Mouse (Mus musculus) T-helper 1 cell (primary cell): Measurements from ENCODE around the gene Chn2.

Source experiments
- in situ Hi-C: fragments of 300-600 bp; cut with MboI, MseI; formaldehyde crosslinking; loops from one replicate; pipeline ENCODE4 v1.15.1; 2025; ENCODE audit warnings: high pct_unique_total_duplicates

Chn2 gene

DNA sequence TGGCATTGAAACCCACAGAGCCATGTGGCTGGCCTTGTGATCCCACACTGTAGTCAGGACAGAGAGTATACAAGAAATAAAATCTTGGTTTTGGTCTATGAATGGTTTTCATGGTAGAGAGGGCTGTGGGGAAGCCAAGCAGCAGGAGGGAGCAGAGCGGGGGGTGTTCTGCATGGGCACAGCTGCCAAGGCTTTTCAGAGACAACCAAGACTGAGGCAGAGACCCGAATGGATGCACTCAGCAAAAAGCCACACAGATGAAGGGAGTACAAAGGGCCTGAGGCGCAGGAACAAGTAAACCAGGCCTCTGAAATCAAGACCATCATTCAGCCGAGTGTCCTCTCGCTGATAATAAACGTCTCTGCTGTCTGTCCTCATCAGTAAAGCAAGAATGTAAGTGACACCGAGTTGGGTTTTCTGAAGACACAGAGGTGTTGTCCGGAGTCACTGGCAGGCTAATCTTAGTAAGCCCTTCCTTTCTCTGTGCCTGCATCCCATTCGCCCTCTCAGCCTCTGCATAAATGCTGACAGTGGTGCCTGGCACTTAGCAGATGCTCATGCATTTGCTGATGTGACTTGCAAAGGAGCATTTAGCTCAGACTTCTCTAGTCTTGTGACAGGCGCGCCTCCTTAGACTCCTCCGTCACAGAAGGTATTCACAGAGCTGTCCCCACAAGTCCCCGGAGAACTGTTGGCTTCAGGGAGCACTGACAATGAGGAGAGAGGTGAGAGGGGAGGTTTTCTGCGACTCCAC, 144.6 kb downstream of the Chn2 start:
- in situ Hi-C loops: no loop called here

DNA sequence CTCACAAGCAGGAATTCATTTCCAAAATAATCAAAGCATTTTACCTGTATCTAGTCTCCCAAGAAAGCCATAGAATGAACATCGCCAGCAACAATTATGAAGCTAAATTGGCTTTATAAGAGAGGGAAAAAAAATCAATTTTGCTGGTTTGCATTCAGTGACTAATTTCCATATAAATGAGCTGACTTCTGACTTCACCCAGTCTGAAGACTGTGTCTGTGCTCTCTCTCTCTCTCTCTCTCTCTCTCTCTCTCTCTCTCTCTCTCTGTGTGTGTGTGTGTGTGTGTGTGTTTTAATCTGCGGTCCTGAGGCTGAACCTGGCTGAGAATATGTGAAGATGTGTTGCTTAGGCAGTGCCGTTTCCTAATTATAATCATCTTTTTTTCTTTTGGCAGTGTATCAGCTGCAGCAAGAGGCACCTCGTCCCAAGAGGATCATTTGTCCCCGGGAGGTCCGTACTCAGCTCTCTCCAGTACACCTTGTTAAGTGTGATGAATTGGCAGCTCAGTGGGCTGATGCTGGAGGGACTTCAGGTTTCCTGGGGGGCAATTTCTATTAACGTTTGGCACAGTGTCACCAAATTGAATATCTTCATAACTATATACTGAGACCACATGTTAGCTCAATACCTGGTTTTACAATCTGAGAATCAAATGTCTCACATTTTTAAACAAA, 154.4 kb downstream of the Chn2 start:
- in situ Hi-C loops: no loop called here

DNA sequence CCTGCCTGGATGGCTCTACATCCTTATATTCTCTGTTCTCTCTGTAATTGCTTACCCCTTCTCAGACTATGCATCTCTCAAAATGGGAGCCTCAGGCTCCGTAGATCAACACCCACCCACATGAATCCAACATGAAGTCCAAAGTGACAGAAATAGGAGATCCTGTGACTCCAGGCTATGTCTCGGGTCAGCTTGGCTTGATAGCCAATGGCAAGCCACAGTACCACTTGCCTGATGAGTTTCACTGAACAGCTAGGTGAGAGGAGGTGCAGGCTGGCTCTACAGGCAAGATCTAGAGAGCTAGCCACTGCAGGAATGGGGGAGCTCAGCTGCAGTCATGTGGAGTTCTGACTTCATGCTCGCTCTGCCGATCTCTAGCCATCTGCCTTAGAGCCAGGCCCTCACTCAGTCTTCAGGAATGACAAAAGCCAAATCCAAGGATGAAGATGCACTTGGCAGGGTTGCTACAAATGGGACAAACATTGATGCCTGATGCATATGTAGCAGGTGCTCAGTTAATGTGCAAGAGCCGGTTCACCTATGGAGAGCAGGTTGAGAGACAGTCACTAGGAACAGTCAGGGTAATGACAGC, 158.6 kb downstream of the Chn2 start:
- in situ Hi-C loops: no loop called here

DNA sequence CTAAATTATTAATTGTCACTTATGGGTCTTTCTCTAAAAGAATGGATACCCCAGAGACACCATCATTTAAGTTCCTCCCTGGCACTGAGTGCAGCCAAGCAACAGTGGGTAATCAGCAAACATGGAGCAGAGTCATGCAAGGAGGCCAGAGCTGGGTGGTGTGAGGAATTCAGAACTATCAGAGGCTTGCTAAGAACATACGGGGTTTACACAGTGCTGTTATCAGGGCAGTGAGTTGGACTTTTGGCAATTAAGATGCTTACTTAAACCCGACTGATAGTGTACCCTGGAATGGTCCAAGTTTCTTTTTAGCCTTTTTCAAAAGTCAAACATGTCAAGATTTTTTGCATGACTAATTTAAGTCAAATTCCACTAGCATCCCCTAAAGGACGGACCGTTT, 160.2 kb downstream of the Chn2 start:
- in situ Hi-C loops: no loop called here

DNA sequence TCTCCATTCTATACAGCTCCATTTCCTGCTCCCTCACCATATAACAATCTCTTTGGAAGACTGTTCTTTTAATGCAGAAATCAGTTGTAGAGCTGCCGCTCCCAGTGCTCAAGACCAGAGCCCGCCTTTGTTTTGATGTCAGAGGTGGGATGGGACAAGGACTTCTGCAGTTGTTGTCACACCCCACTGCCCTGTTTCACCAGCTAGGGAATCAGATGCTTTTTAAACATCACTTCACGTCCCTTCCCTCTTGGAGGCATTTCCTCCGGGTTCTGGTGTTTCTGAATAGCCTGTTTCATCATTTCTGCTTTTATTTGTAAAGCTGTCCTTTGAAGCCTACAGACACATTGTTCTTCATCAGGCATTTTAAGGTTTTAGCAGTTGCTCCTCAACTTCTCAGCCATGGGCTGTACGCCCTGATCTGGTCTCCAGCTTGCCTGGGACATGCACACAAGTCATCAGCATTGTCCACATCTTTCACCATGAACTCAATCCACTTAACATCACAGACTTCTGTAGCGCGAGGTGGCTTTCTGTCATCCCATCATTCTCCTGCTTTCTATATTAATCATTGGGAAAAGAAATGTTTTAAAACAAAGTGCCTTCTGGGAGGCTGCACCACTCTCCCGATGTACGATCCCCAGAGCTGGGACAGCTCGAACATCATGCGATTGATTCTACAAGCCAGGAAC, 160.8 kb downstream of the Chn2 start:
- in situ Hi-C loops: no loop called here

DNA sequence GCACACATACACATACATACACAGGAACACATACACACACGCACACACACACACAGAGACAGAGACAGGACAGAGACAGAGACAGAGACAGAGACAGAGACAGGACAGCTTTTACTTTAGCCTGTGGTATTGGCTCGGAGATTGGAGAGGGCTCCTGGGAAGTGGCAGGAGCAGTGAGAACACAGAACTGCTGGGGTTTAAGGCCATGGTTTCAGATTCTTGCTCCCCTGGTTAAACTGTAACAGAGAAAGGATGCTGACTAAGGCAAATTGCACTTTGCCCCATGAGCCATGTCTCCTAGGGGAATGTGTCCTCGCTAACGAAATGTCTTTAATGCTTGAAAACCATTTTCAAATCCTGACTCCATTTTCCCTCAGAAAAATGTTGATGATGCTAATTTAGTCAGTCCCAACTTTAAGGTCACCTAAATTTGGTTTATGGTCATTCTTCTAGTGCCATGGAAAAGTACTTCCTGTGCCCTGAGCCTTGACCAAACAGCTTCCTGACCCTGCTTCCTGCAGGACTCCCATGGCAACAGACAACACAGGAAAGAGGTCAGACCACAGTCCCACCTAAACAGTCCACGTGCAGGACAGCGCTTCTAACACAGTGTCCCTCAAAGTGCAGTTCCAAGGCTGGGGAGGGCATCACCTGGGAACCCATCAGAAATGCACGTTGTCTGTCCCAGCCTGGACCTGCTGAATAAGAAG, 163.1 kb downstream of the Chn2 start:
- in situ Hi-C loops: no loop called here

DNA sequence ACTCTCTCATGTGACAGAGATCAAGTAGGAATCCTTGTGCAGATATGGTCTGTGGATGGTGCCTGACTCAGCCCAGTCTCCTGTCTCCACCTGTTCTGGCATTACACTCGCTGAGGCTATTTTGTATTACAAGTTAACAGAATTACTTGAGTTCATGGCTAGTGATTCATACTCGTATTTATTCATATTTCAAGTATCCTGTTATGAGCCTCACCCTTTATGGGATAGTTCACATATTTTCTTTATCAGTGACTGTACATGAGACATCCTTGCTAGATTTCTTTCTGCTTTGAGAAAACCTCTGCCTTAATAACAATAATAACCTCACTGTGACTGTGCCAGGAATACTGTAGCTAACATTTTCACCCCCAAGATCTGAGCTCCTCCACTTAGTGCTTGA, 164.0 kb downstream of the Chn2 start:
- in situ Hi-C loops: no loop called here

DNA sequence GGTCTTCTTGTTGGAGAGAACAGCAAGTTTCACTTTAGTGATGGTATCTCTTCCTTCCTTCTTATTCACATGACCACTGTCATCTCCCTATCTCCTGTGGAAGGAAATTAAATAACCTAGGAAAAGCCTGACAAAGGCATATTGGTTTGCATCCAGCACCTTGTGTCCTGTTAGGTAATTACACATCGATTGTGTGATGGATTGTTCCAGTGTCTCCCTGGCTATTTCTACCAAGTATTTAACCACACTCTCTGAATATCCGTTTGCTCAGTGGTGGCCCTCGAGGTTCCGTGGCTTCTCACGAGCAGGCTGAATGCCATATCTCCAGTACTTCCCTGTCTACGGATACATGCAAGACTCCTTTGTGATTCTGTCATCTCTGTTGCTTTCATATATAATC, 164.6 kb downstream of the Chn2 start:
- in situ Hi-C loops: no loop called here

DNA sequence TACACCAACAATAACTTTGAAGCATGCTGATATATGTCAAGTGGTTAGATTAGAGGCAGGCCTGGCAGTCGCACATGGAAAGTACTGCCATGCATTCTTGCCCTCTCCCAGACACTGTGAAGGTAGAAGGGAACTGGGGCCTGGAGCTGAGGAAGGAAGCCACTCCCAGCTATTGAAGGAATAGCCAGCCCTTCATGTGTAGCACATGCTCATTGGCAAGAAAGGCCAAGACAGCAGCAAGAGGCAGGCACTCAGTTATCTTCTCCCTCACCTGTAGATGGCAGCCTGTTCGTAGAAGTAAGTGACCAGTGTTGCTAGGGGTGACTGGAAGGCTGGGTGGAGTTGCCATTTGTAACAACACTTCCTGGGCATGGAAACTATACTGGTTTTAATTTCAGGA, 165.6 kb downstream of the Chn2 start:
- in situ Hi-C loops: loop anchor here (5.0 kb wide), 1 partner anchor 88 kb away; no protein-coding TSS in a partner anchor

DNA sequence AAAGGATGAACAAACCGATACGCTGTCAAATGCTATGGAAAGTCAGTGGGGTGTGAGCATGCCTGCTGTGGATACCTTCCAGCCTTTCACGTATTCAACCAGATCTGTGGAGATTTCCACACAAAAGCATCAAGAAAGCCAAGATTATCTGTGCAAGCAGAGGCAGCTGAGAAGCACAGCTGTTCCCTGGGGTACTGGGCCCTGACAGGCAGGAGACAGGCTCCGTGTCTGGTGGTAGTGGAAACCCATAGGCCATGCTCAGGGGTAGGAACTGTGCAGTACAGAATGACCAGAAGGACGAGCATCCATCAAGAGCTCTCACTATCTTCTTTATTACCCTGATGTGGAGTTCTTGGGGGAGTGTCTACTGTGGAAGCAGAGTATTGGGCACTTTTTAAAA, 166.1 kb downstream of the Chn2 start:
- in situ Hi-C loops: loop anchor here (5.0 kb wide), 1 partner anchor 88 kb away; no protein-coding TSS in a partner anchor

DNA sequence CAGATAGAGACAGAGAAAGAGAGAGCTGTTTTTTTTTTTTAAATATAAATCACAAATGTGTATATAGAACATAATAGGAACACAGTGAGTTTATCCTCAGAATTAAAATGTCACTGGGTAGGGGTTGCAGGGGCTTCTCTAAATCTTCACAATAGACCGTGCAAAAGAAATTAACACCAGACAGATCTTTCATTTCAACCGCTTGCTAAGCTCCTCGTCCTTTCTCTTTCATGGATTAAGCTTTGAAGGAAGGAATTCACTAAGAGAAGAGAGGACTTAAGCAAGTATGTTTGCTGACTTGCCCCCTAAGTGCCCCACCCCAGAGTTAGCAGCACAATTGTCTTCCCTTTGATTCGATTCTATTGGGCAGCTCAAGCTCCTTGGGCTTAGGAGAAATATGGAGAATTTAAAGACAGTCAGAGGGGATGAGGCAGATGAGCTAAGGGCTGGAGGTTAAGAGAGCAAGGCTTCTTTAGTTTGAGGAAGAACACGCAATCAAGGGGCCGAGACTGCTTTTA, 166.9 kb downstream of the Chn2 start:
- in situ Hi-C loops: loop anchor here (5.0 kb wide), 1 partner anchor 89 kb away; no protein-coding TSS in a partner anchor

DNA sequence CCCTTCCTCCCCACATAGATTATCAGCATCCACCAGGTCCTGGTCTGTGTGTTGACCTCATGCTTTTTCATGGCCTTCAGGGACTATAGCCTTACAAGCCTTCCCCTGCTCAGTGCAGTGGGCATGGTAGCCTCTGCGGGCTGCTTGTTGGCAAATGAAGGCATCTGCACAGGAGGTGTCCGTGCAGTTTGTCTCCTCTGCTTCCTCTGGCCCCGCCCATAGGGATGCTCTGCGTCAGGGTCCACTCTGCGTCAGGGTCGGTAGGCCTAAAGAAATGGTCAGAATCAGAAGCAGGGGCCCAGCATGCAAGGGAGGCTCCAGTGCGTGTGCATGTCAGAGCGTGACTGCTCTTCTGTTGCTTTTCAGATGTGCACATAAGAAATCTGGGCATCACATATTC, 169.4 kb downstream of the Chn2 start:
- in situ Hi-C loops: loop anchor here (5.0 kb wide), 1 partner anchor 91 kb away; no protein-coding TSS in a partner anchor

DNA sequence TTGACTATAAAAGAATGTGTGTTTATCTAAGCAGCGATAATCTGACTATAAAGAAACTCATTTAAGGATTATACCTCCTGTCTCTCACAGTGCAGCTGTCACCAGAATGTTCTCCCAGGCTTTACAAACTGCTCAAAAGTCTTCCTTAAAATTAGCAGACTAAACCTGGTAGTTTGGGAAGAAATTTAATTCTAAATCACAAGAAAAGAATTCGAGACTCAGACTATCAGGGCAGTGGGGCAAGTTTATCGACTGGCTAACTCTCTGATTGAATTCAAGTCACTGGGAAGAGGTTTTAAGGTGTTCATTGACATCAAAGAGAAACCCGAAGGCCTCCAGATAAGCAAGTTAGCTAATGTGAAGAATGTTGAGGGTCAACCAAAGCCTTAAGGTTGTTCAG, 171.6 kb downstream of the Chn2 start:
- in situ Hi-C loops: no loop called here

DNA sequence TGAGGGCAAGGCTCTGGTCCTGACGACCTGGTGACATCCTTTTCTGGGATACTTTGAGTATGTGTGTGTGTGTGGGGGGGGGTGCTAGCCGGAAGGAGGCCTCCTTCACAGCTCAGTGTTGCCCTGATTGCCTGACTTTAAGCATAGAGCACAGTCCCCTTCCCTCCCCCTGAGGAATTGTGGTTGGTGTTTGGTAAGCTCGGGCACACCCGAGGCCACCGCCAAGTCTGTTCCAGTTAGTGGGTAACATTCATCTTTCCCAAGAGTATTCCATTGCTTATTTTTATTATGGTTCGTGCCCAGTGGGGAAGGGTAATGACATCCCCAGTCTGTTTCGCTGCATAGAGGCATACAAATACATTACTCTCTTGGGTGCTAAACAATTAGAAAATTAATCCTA, 172.6 kb downstream of the Chn2 start:
- in situ Hi-C loops: no loop called here

DNA sequence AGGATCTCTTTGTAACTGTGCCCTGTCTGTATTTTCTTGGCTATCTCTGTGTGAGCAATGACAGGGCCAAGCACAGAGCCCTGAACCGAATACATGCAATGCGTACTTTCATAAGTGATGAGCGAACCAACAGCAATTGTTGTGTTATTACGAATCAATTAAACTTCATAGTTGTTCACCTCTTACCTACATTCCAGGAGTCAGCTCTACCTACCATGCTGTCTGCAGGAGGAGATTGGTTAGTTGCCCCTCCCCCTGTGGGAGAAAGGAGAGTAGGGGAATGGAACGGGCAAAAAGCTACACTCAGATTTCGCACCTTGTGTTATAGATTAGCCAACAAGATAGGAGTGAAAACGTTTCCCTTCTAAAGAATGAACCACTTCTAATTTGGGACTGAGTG, 174.4 kb downstream of the Chn2 start:
- in situ Hi-C loops: no loop called here

DNA sequence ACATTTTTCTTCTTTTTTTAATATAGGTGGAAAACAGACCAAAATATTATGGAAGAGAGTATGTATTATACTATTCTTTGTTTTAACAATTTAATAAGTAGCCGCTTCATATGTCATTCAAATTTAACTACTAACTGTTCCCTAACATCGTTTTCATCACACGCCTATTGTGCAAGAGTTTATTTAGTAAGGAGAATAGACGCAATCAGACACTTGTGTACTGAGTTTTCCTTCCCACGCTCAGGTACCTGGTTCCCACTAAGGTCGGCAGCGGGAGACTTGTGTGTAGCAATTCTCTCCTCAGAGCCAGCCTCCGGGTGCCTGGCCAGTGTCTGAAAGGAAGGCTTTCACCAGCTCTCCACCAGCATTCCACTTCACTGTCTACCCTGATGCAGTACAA, 176.3 kb downstream of the Chn2 start:
- in situ Hi-C loops: no loop called here

DNA sequence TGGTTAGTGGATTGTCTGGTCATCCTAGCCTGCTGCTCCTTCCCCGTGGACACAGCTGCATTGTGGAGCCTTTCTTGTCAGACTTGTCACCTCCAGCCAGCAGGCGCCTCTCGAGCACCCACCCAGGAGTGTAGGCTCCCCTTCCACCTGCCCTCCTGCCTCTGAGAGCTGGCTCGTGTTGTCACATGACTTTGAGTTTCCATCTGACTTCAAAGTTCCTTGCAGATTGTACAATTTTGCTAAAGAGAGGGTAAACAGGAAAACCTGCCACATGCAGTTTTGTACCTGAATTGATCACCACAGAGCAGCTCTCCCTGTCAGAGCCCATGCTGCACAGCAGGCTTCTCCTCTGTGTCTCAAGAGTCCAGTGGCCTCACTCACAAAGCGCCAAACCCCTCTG, 177.2 kb downstream of the Chn2 start:
- in situ Hi-C loops: no loop called here

DNA sequence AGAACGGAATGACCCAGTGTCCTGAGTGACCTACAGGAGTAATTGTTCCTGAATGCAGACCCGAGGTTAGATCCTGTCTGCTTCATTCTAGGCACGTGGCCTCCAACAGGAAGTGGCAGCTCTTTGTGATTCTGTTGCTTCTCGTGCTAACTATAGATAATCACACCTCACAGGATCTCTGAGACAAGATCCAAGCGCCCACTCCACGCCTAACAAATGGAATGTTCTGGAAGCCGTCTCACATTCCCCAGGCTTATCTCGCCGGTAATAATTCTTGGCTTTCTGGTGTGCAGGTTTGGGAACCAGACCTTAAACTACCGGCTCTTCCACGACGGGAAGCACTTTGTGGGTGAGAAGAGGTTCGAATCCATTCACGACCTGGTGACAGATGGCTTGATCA, 180.8 kb downstream of the Chn2 start:
- in situ Hi-C loops: no loop called here

DNA sequence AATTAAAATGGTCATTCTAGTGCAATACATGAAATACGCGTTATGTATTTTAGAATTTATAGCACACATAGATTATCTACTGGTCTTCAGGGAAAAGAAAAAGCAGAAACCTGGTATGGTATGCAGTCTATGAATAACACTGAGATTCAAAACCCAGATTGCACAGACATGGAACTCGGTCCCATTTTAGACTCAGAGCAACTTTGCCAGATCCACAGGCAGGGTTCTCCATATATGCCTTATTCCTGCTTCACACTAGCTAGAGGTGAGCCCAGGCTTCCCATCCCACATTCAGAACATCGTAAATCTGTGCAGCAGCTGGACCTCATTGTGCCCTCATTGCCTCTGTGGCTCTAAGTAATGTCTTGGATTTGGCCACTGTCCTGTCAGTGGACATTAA, 184.2 kb downstream of the Chn2 start:
- in situ Hi-C loops: no loop called here

DNA sequence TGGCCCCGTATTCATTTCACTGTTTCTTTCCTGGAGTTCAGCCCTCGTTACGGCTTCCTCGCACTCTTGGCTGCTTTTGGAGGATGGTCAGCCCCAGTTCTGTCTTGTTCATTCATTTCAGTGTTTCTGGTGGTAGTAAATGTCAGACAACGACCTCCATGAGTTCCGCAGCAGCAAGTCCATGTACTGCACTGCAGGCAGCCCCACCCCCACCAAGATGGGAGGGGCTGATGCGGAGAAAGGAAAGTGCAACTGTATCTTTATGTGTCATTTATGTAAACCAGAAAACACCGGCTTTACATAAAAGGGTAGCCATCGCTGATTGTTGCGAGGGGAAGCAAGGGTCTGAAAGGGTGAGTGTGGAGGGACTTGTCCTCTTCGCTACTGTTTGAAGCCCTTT, 185.0 kb downstream of the Chn2 start:
- in situ Hi-C loops: no loop called here

DNA sequence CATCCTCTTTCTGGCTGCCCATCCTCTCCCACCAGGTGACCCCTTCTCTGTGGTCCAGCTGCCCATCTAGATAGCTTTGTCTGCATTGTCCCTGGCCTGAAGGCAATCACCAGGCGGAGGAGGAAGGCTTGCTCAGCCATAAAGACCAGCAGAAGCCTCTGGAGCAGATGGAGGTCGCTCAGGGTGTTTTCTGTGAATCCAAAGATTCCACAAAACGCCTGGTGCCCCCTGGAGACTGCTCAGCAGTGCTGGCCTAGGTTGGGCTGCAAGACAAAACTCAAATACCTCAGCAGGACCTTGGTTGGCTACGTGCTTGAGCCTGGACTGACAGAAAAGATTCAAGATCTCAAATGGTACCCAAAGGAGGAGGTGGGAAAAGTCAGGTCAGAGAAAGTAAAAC, 186.0 kb downstream of the Chn2 start:
- in situ Hi-C loops: loop anchor here (5.0 kb wide), 1 partner anchor 188 kb away; the partner anchor contains the start of gene Chn2
